Mouse (Mus musculus) c-Kit-positive CD71-negative TER-119-negative erythroid progenitor cells, embryonic 14.5 days (primary cell): ENCODE measurements at regions not wholly inside any gene's neighbourhood (a gene's known extent, or its start where the extent isn't known, plus 50 kb on each side); places are given as distances from the start of the nearest gene placed in this dataset.

Experiments
- DNase-seq: peaks from one replicate; pipeline ENCODE4 v3.0.0-alpha.2; 2013; ENCODE audit warnings: low read depth

GRCm38 (mm10) chr12:16015596-16015995 lies 198.9 kb upstream of the Trib2 start:
- DNase-seq: no peak

- no peak for DNase-seq
These were observed 198.0 kb upstream of the Trib2 start for GRCm38 (mm10) chr12:16014679-16015078.

GRCm38 (mm10) chr12:16013861-16014630 lies 197.3 kb upstream of the Trib2 start:
- no peak for DNase-seq

- no peak for DNase-seq
These were observed 196.6 kb upstream of the Trib2 start for GRCm38 (mm10) chr12:16013354-16013753.

- no peak for DNase-seq
These were observed 195.4 kb upstream of the Trib2 start for GRCm38 (mm10) chr12:16012081-16012480.

- no peak for DNase-seq
These were observed 193.3 kb upstream of the Trib2 start for GRCm38 (mm10) chr12:16009822-16010620.

- DNase-seq: no peak
These were observed 192.2 kb upstream of the Trib2 start for GRCm38 (mm10) chr12:16008763-16009515.

- peak; percentile 40 for DNase-seq
These were observed 191.5 kb upstream of the Trib2 start for GRCm38 (mm10) chr12:16008261-16008660.

GRCm38 (mm10) chr12:16006688-16007087 lies 190.0 kb upstream of the Trib2 start:
- peak; percentile 35 for DNase-seq

GRCm38 (mm10) chr12:16006286-16006685 lies 189.6 kb upstream of the Trib2 start:
- no peak for DNase-seq

- DNase-seq: no peak
These were observed 185.1 kb upstream of the Trib2 start for GRCm38 (mm10) chr12:16001811-16002210.

- DNase-seq: no peak
These were observed 184.5 kb upstream of the Trib2 start for GRCm38 (mm10) chr12:16001225-16001624.

- no peak for DNase-seq
These were observed 181.6 kb upstream of the Trib2 start for GRCm38 (mm10) chr12:15998331-15998730.

- no peak for DNase-seq
These were observed 177.1 kb upstream of the Trib2 start for GRCm38 (mm10) chr12:15993866-15994265.

GRCm38 (mm10) chr12:15986351-15986750 lies 169.6 kb upstream of the Trib2 start:
- DNase-seq: no peak

- DNase-seq: no peak
These were observed 168.9 kb upstream of the Trib2 start for GRCm38 (mm10) chr12:15985649-15986048.

GRCm38 (mm10) chr12:15983591-15984300 lies 167.0 kb upstream of the Trib2 start:
- DNase-seq: no peak

- DNase-seq: no peak
These were observed 165.0 kb upstream of the Trib2 start for GRCm38 (mm10) chr12:15981741-15982140.

GRCm38 (mm10) chr12:15979233-15979632 lies 162.5 kb upstream of the Trib2 start:
- no peak for DNase-seq

- DNase-seq: no peak
These were observed 155.1 kb upstream of the Trib2 start for GRCm38 (mm10) chr12:15971786-15972185.

- DNase-seq: no peak
These were observed 153.5 kb upstream of the Trib2 start for GRCm38 (mm10) chr12:15970262-15970661.

- no peak for DNase-seq
These were observed 150.9 kb upstream of the Trib2 start for GRCm38 (mm10) chr12:15967550-15968102.
